Mouse (Mus musculus) left cerebral cortex, adult 2 months (tissue): ENCODE measurements around the gene Cd37. TPM values are rescaled to one million over a fixed set of nuclear protein-coding genes. Genes with fewer than 3 reads are reported as not detected.

Experiments
- DNase-seq, 2 experiments: peaks; one replicate each; pipeline ENCODE4 v3.0.0; 2021 to 2022; ENCODE audit warnings: low spot score in 2 of 2, mixed read lengths in 1 of 2; ENCODE audit errors: extremely low spot score in 1 of 2
- H3K27ac ChIP-seq: fragments of 200-600 bp; 2 replicates; pipeline ENCODE4 v1.8.1; 2022
- H3K4me3 ChIP-seq: fragments of 200-600 bp; 2 replicates; pipeline ENCODE4 v1.8.1; 2022
- CTCF ChIP-seq: fragments of 200-600 bp; IDR thresholded peaks from 2 replicates; pipeline ENCODE4 v1.8.1; 2022; ENCODE audit warnings: antibody characterized with exemption, mild to moderate bottlenecking, moderate library complexity
- intact Hi-C: fragments of 180-260 bp; cut with DNase I; formaldehyde crosslinking; loops from one replicate; pipeline ENCODE4 v1.15.1; 2025
- total RNA-seq, 2 experiments: library from RNA; stranded (reverse); gene quantifications; 2 replicates each; pipeline ENCODE4 v1.2.3; 2021

Cd37 gene
- total RNA-seq, 2 experiments from 2014 or later = 4.2 to 5.4 TPM

GRCm38 (mm10) chr7:45213708-45214107 lies 25.2 kb downstream of the Cd37 start:
- intact Hi-C loops = no loop called here
- Histone ChIP-seq H3K4me3 (no peak overlapping the region), H3K27ac (no peak overlapping the region)
- DNase-seq = no peak
- no peak for TF ChIP-seq CTCF

DNA sequence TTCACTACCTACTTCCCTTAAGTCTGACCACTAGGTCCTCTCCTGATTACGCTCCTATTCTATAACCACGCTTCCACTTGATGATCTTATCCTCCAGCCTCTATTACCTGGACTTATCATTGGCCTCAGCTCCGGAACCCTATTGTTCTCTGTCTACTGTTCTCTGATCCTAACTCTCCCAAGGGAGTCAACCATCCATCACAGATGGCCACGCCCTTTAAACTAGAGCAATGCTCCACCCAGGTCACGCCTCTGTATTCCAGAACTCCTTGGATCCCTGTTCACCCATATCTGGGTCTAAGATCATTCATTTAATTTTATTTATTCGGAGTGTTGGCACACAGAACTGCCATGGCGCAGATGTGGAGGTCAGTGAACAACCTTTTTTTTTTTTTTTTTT lies 26.6 kb downstream of the Cd37 start:
- intact Hi-C loops = no loop called here
- Histone ChIP-seq H3K27ac (no peak overlapping the region), H3K4me3 (no peak overlapping the region)
- no peak for TF ChIP-seq CTCF
- no peak for DNase-seq

- no peak within 1 kb of the TSS for H3K27ac ChIP-seq
- intact Hi-C loops = no loop called here
- DNase-seq = no peak
- no peak for TF ChIP-seq CTCF
- H3K4me3 ChIP-seq = peak within 1 kb of the TSS; percentile 22
Observed at GRCm38 (mm10) chr7:45211851-45212251, 27.1 kb downstream of the Cd37 start, which contains the start of gene Dkkl1. Gene Dkkl1, minus strand, starts transcription at chr7:45212147.

- Histone ChIP-seq H3K4me3 (peak overlapping the region; percentile 22), H3K27ac (no peak overlapping the region)
- no peak for TF ChIP-seq CTCF
- intact Hi-C loops = no loop called here
- no peak for DNase-seq
Observed at GRCm38 (mm10) chr7:45211070-45211469, 27.8 kb downstream of the Cd37 start.

DNA sequence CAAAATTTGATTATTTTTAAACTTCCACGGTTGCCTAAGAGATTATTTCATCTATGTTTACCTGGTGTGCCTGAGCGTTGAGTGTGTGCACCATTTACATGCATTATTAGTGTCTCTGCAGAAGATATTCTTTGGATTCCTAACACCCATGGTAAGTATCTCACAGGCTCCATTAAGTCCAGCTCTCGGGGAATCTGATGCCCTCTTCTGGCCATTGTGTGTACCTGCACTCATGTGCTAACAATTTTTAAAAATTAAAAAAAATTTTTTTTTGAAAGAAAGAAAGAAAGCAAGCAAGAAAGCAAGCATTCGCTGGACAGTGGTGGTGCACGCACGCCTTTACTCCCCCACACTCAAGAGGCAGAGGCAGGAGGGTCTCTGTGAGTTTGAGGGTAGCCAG lies 30.7 kb downstream of the Cd37 start:
- intact Hi-C loops = loop anchor here (5.0 kb wide), 1 partner anchor 89 kb away; no protein-coding TSS in a partner anchor

GRCm38 (mm10) chr7:45204380-45205143 lies 34.4 kb downstream of the Cd37 start, which contains the start of gene Ccdc155:
Gene Ccdc155, minus strand, starts transcription at chr7:45204892.
- DNase-seq = peak; percentile 86 to 90
- TF ChIP-seq CTCF = no peak; the same call in 1 of the 2 replicates
- Histone ChIP-seq H3K4me3 (peak within 1 kb of the TSS; percentile 63), H3K27ac (peak within 1 kb of the TSS; percentile 92)
- intact Hi-C loops = loop anchor here (5.0 kb wide), 1 partner anchor 93 kb away; no protein-coding TSS in a partner anchor

More for the DNA sequence above, 30.7 kb downstream of the Cd37 start:
- H3K27ac ChIP-seq = no peak overlapping the region
- peak; percentile 19 for TF ChIP-seq CTCF
- no peak for DNase-seq
- no peak overlapping the region for H3K4me3 ChIP-seq

GRCm38 (mm10) chr7:45202654-45203053 lies 36.3 kb downstream of the Cd37 start:
- H3K4me3 ChIP-seq = no peak overlapping the region
- no peak for DNase-seq
- H3K27ac ChIP-seq = peak overlapping the region; percentile 64
- intact Hi-C loops = no loop called here
- TF ChIP-seq CTCF = no peak

GRCm38 (mm10) chr7:45198961-45199360 lies 40.0 kb downstream of the Cd37 start:
- intact Hi-C loops = loop anchor here (1.0 kb wide), 1 partner anchor 37 kb away; no protein-coding TSS in a partner anchor
- H3K27ac ChIP-seq = peak overlapping the region; percentile 83
- TF ChIP-seq CTCF = no peak

GRCm38 (mm10) chr7:45198435-45198834 lies 40.5 kb downstream of the Cd37 start:
- Histone ChIP-seq H3K27ac (peak overlapping the region; percentile 83), H3K4me3 (no peak overlapping the region)
- intact Hi-C loops = loop anchor here (1.0 kb wide), 1 partner anchor 36 kb away; no protein-coding TSS in a partner anchor
- DNase-seq = peak; percentile 70
- peak; percentile 76 for TF ChIP-seq CTCF

More at GRCm38 (mm10) chr7:45198961-45199360, 40.0 kb downstream of the Cd37 start:
- no peak overlapping the region for H3K4me3 ChIP-seq
- DNase-seq = peak in 1 of 2 experiments; percentile 51

DNA sequence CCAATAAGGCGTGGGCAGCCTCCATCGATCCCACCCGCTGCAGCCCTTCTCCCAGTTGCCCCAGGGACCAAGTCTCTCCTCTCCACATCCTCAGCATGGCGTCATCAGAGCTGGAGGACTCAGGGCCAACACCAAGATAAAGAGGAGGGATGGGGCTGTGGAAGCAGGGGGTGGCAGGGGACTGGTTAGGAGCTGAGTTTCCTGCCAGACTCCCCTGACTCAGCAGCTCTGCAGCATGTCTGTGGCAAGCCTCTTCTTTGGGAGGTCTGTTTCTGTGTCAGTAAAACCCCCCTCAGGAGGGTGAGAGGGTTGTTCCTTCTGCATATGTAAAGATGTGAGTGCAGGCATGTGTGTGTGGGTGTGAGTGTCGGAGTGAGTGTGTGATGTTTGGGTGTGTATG lies 41.9 kb downstream of the Cd37 start:
- no peak for DNase-seq
- H3K27ac ChIP-seq = peak overlapping the region; percentile 83
- intact Hi-C loops = no loop called here
- TF ChIP-seq CTCF = no peak
- no peak overlapping the region for H3K4me3 ChIP-seq

GRCm38 (mm10) chr7:45196176-45196535 lies 42.8 kb downstream of the Cd37 start:
- TF ChIP-seq CTCF = no peak
- DNase-seq = no peak
- H3K27ac ChIP-seq = peak overlapping the region; percentile 83; the same call in 1 of the 2 replicates

GRCm38 (mm10) chr7:45195341-45196175 lies 43.4 kb downstream of the Cd37 start:
- intact Hi-C loops = no loop called here
- TF ChIP-seq CTCF = no peak
- DNase-seq = no peak
- H3K4me3 ChIP-seq = no peak overlapping the region
- no peak overlapping the region; the same call in 1 of the 2 replicates for H3K27ac ChIP-seq

More at GRCm38 (mm10) chr7:45196176-45196535, 42.8 kb downstream of the Cd37 start:
- intact Hi-C loops = no loop called here
- H3K4me3 ChIP-seq = no peak overlapping the region
